Mouse (Mus musculus) NIH3T3 (cell line): ENCODE measurements around the gene Babam2.

ENCODE experiments used
- DNase-seq: peaks from one replicate; pipeline ENCODE4 v3.0.0-alpha.2; 2012; ENCODE audit warnings: low read depth

Gene Babam2

GRCm38 (mm10) chr5:32132971-32133501 is 435.6 kb downstream of the Babam2 start:
- DNase-seq = peak; percentile 92

GRCm38 (mm10) chr5:32133549-32134004 is 436.1 kb downstream of the Babam2 start:
- DNase-seq = peak; percentile 96

- DNase-seq = peak; percentile 71
Measured at GRCm38 (mm10) chr5:32134051-32134732, 436.7 kb downstream of the Babam2 start.
